Mouse (Mus musculus) erythroblast, embryonic 14.5 days (primary cell): ENCODE data around the gene Cdk17. TPM values are rescaled to one million over a fixed set of nuclear protein-coding genes. Genes with fewer than 3 reads are reported as not detected.
A peak's percentile ranks its signal among the peaks of the same experiment; 100 is the strongest.

ENCODE experiments used
- H3K27me3 ChIP-seq: 2 replicates; pipeline ENCODE4 v1.6.1; 2012; ENCODE audit warnings: inconsistent platforms; ENCODE audit not compliant: control insufficient read depth
- H3K36me3 ChIP-seq: 2 replicates; pipeline ENCODE4 v1.6.1; 2012; ENCODE audit warnings: mild to moderate bottlenecking, inconsistent platforms; ENCODE audit not compliant: control insufficient read depth
- H3K4me1 ChIP-seq: 2 replicates; pipeline ENCODE4 v1.6.1; 2012; ENCODE audit warnings: inconsistent platforms; ENCODE audit not compliant: control insufficient read depth
- H3K4me3 ChIP-seq: replicated peaks from 2 replicates; pipeline ENCODE3; 2012; ENCODE audit warnings: moderate library complexity, mild to moderate bottlenecking, inconsistent platforms
- H3K9me3 ChIP-seq: 2 replicates; pipeline ENCODE4 v1.6.1; 2012; ENCODE audit warnings: low read length, inconsistent platforms, mixed read lengths; ENCODE audit not compliant: control insufficient read depth
- GATA1 ChIP-seq: IDR thresholded peaks from 2 replicates; pipeline ENCODE4 v1.6.1; 2012; ENCODE audit warnings: low read length, inconsistent platforms, mixed read lengths
- TAL1 ChIP-seq: IDR thresholded peaks from 3 replicates; pipeline ENCODE4 v1.6.1; 2012; ENCODE audit warnings: low read length, inconsistent platforms, mixed read lengths
- polyA plus RNA-seq: library from polyadenylated mRNA; stranded (reverse); fragments of >175 nt; gene quantifications from 2 replicates; pipeline ENCODE4 v1.2.3, GENCODE M21; 2012

Gene Cdk17
- polyA plus RNA-seq, 1 experiment = 0.41 TPM

DNA sequence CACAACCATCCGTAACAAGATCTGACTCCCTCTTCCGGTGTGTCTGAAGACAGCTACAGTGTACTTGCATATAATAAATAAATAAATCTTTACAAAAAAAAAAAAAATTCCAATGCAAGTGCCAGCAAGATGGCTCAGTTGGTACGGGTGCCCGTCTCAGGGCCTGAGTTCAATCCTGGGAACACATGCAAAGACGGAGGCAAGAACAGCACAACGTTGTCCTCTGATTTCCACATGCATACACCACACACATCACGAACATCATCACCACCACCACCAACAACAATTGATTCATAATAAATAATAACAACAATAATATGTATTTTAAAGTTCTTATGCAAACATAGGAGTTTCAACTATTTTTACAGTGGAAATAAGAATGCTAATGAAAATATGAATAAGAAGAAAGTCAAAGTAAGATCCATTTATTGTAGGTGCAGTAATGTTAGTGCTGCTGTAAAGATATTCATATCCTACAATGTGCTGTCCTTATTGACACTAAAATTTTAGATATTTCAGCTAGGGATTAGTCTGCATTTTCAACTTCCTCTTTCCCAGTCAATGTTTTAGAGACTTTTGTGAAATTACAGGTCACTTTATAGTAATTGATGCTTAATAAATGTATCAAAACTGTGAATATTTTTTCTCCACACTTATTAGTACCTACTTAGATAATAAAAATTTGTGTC is 2.4 kb downstream of the Cdk17 start:
- H3K4me1 ChIP-seq = peaks cover 67% of the 10 kb centered on the region

GRCm38 (mm10) chr10:93163711-93164488 is 3.2 kb downstream of the Cdk17 start:
- TF ChIP-seq TAL1 (no peak), GATA1 (no peak)
- peaks cover 10% of the 10 kb centered on the region for H3K36me3 ChIP-seq
- H3K9me3 ChIP-seq = no peaks in the 10 kb centered on the region
- H3K27me3 ChIP-seq = no peaks in the 10 kb centered on the region
- peaks cover 68% of the 10 kb centered on the region for H3K4me1 ChIP-seq
- H3K4me3 ChIP-seq = peak overlapping the region; percentile 34

More for the DNA sequence above, 2.4 kb downstream of the Cdk17 start:
- TF ChIP-seq GATA1 (peak; percentile 1; the same call in 1 of the 2 replicates), TAL1 (no peak)
- Histone ChIP-seq H3K27me3 (no peaks in the 10 kb centered on the region), H3K4me3 (peak overlapping the region; percentile 97), H3K9me3 (no peaks in the 10 kb centered on the region), H3K36me3 (peaks cover 8% of the 10 kb centered on the region)

GRCm38 (mm10) chr10:93165416-93166381 is 5.0 kb downstream of the Cdk17 start:
- Histone ChIP-seq H3K9me3 (no peaks in the 10 kb centered on the region), H3K27me3 (no peaks in the 10 kb centered on the region), H3K4me1 (peaks cover 62% of the 10 kb centered on the region), H3K4me3 (peak overlapping the region; percentile 29), H3K36me3 (peaks cover 13% of the 10 kb centered on the region)
- no peak for TF ChIP-seq GATA1
- TF ChIP-seq TAL1 = no peak

- Histone ChIP-seq H3K27me3 (no peaks in the 10 kb centered on the region), H3K9me3 (no peaks in the 10 kb centered on the region), H3K4me3 (peak overlapping the region; percentile 29), H3K4me1 (peaks cover 68% of the 10 kb centered on the region), H3K36me3 (peaks cover 17% of the 10 kb centered on the region)
- TF ChIP-seq GATA1 = no peak
- TF ChIP-seq TAL1 = no peak
Observed at GRCm38 (mm10) chr10:93166382-93166769, 5.7 kb downstream of the Cdk17 start.

DNA sequence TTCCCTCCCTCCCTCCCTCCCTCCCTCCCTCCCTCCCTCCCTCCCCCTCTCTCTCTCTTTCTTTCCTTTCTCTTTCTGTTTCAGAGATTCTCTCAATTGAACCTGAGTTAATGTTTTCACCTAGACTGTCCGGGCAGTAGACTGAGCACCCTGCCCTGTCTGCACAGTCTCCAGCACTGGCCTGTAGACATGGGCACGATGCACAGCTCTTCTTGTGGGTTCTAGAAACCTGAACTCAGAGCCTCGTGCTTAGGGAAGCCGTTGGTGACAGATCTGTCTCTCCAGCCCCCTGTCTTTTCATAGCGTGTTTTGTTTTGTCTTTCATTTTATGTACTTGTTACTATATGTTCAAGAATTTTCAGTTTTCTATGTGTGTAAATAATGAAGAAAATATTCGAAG is 6.6 kb downstream of the Cdk17 start:
- no peaks in the 10 kb centered on the region for H3K27me3 ChIP-seq
- H3K36me3 ChIP-seq = peaks cover 19% of the 10 kb centered on the region
- peaks cover 65% of the 10 kb centered on the region for H3K4me1 ChIP-seq
- peak overlapping the region; percentile 53 for H3K4me3 ChIP-seq
- TF ChIP-seq TAL1 (no peak), GATA1 (no peak)
- no peaks in the 10 kb centered on the region for H3K9me3 ChIP-seq

- Histone ChIP-seq H3K9me3 (no peaks in the 10 kb centered on the region), H3K36me3 (peaks cover 25% of the 10 kb centered on the region), H3K4me1 (peaks cover 61% of the 10 kb centered on the region), H3K27me3 (no peaks in the 10 kb centered on the region), H3K4me3 (no peak overlapping the region)
- TF ChIP-seq TAL1 (no peak), GATA1 (no peak)
Observed at GRCm38 (mm10) chr10:93168067-93168466, 7.4 kb downstream of the Cdk17 start.

- TF ChIP-seq GATA1 = no peak
- no peak for TF ChIP-seq TAL1
- Histone ChIP-seq H3K4me1 (peaks cover 52% of the 10 kb centered on the region), H3K9me3 (no peaks in the 10 kb centered on the region), H3K36me3 (peaks cover 33% of the 10 kb centered on the region), H3K4me3 (no peak overlapping the region), H3K27me3 (no peaks in the 10 kb centered on the region)
Observed at GRCm38 (mm10) chr10:93171182-93171855, 10.6 kb downstream of the Cdk17 start.

DNA sequence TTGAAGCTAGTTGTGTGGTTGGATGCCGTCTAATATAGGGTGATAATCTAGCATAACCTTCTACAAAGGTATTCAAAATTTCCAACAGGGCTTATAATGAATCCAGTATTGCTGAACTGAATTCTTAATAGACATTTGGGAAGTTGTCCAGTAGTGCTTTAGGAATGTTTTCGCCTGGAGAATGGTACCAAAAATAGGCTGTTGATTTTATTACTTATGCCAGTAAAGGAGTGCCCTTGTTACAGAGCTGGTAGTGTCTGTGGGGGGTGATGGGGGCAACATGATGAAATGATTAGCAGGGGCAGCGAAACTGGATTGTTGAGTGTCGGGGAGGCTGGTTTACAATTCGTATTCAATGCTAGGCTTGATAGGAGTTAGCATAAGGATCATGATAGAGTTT is 16.8 kb downstream of the Cdk17 start:
- H3K4me1 ChIP-seq = peaks cover 51% of the 10 kb centered on the region
- peaks cover 27% of the 10 kb centered on the region for H3K36me3 ChIP-seq
- TF ChIP-seq GATA1 (no peak), TAL1 (no peak)
- no peaks in the 10 kb centered on the region for H3K27me3 ChIP-seq
- H3K9me3 ChIP-seq = no peaks in the 10 kb centered on the region
- no peak overlapping the region for H3K4me3 ChIP-seq
